In genomic region chrX:162527240-162527639, GRCm38 (mm10) we compare ENCODE assay signal across 8 mouse cellular contexts.
DNase-seq lines count a peak whose midpoint lies in the region; ATAC-seq and TF ChIP-seq lines count a peak whose summit lies in the region.
"Had no signal": no experiment of that assay in that cellular context is flagged by ENCODE, and none has a peak within 500 bp of the region (broad histone marks: within the 10 kb centered on the region; RNA-seq: fewer than 3 reads in every experiment).

No protein-coding gene starts in this region.

- H3K36me3 ChIP-seq in limb, embryonic 14.5 days (ENCODE audit: control insufficient read depth, insufficient read depth, low read length): no peaks in the 10 kb centered on the region

- no peaks in the 10 kb centered on the region for H3K9me3 ChIP-seq in limb, embryonic 14.5 days (ENCODE audit: control insufficient read depth, low read length)

- peak; percentile 15 to 64 for DNase-seq in spleen, postnatal 4 days (ENCODE audit: low spot score in 2 of 2)
- no peak for DNase-seq in spleen, adult 12 weeks (ENCODE audit: low spot score)
- DNase-seq in adrenal gland, adult 8-10 months: peak; percentile 4
- DNase-seq in induced T-regulatory cell, adult 2 months (ENCODE audit: low read depth): peak; percentile 3
- DNase-seq in limb, embryonic 14.5 days (ENCODE audit: low spot score): peak; percentile 44
- DNase-seq in right cerebral cortex, adult 2 months (ENCODE audit: low spot score in 2 of 2): peak; percentile 59 to 64

- 52% methylated on average over 2 of the region's 2 CpGs for WGBS in limb, embryonic 14.5 days

- H3K4me3 ChIP-seq in limb, embryonic 14.5 days (replicated peaks; ENCODE audit: low read length): no peak overlapping the region

- no peaks in the 10 kb centered on the region for H3K4me1 ChIP-seq in limb, embryonic 14.5 days (ENCODE audit: control insufficient read depth, insufficient read depth, low read length)

- H3K27me3 ChIP-seq in limb, embryonic 14.5 days (ENCODE audit: control insufficient read depth, insufficient read depth, low read length): no peaks in the 10 kb centered on the region; the same call in 1 of the 2 replicates

- TF ChIP-seq POLR2A in limb, embryonic 14.5 days (IDR thresholded peaks at IDR 0.05; ENCODE audit: borderline replicate concordance, extremely low read depth, insufficient read depth, insufficient read length): no peak

- no peak overlapping the region for H3K9ac ChIP-seq in limb, embryonic 14.5 days (ENCODE audit: low read depth, low read length, severe bottlenecking)

- H3K27ac ChIP-seq in limb, embryonic 14.5 days (replicated peaks; ENCODE audit: low read depth, low read length): no peak overlapping the region
- H3K27ac ChIP-seq: macrophage had no signal

- no peak overlapping the region for H3K4me2 ChIP-seq in limb, embryonic 14.5 days (replicated peaks; ENCODE audit: low read depth, low read length, severe bottlenecking)

- ATAC-seq in common myeloid progenitor, adult 5-6 weeks (replicated peaks; ENCODE audit: low read depth, poor library complexity, severe bottlenecking): peak; percentile 77
- no peak for ATAC-seq in limb, embryonic 14.5 days (ENCODE audit: low FRiP score, low read depth)
